Mouse (Mus musculus) naive thymus-derived CD4-positive, alpha-beta T cell, adult 2 months (primary cell): Measurements from ENCODE around the gene Chka.

Source experiments
- DNase-seq: peaks from one replicate; pipeline ENCODE4 v3.0.0-alpha.2; 2011; ENCODE audit warnings: low read depth

Gene Chka

DNA sequence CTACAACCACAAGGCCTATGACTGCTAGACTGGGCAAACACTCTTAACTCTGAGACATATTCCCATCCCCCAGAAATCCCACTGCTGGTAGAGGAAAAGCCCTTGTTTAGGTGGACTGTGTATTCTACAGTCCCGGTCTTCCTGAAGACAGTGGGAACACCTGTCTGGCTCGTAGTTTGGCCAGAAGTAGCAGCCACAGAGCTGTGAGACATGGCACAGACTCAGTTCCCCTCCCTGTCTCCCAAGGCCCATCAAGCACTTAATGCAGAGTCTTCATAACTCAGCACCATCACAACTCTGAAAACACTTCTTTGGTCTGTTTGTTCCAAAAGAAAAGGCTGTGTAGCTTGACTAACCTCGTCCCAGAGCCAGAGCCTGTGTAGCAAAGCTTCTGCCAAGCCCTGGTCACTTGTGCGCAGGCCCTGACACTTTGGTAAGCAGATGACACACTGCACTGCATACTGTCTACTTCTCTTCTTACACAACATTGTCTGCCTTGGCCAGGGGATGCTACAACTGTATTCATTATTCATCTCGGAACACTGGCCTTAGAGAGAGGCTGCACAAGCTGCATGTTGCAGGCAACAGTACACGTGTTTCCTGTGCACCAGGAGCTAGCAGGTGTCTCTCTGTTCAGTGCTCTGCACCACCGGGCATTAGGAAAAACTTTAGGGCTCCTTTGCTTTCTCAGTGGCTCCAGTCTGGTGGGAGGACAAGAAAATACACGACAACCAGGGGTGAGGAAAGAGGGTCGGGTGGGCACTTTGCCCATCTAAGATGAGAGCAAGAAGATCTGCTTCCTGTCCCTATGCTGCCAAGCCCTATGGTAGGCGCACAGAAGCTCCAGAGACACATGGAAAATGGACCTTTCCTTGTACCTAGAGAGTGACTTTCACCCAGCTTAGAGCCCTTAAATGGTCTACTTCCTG, 4.6 kb upstream of the Chka start:
- DNase-seq, result no peak

DNA sequence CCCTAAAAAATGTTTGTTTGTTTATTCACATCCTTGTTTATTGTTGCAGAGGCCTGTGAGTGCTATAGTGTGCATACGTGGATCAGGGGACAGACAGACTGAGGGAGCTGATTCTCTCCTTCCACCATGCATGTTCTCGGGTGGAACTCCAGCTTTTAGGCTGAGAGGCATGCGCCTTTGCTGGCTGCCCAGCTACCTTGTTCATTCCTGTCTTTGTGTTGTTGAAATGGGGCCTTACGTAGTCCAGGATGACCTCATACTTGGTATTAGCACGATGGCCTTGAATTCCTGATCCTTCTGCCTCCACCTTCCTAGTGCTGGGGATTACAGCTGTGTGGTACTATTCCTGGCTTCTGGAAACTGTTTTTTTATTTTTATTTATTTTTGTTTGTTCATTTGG, 3.9 kb upstream of the Chka start:
- DNase-seq, result no peak

DNA sequence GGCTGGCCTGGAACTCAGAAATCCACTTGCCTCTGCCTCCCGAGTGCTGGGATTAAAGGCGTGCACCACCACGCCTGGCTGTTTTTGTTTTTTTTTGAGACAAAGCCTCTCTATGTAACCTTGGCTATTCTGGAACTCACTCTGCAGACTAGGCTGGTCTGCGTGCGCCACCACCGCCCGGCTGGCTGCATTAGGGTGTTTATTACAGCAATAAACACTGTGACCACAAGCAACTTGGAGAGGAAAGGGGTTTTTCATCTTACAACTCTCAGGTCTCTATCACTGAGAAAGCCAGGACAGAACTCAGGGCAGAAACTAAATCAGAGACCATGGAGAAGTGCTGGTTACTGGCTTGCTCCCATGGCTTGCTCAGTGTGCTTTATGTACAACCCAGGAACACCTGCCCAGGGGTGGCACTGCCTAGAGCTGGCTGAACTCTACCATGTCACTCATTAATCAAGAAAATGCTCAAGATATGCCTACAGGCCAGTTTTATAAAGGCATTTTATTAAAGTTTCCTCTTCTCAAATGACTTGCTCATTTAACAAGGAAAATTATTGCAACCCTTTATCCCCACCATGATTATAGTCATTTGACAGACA, 3.3 kb upstream of the Chka start:
- no peak for DNase-seq

DNA sequence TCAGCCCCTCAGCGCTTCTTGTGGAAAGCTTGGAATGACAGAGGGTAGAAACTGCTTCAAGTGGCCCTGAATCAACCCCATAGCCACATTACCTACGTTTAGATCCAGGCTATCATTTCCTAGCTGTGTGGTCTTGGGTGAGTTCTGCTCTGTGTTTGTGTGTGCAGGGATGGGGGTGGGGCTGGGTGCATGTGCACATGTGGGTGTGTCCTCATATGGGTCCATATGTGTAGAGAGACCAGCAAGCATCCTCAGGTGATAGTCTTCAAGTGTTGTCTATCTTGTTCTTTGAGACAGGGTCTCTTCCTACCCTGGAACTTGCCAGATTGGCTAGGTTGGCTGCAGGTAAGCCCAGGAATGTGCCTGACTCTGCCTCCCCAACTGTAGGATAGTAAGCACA, 2.3 kb upstream of the Chka start:
- DNase-seq, result no peak

DNA sequence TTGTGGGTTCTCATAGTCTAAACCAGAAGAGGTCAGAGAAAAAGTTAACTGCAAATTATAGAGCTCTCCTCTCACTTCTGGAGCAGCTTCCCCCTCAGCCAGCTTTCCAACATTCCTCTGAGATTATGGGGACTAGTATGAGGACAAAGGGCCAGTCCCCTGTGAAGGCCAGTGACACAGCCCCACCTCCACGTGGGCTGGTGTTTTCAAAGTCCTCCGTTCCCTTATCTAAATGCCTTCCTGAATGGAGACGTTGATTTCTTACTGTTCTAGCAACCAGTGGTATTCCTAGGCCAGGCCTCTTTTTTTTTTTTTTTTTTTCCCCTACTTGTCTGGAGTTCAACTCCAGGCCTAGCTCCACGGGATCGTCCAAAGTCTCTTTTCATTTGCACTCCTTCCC, 1.5 kb upstream of the Chka start:
- DNase-seq, result no peak

DNA sequence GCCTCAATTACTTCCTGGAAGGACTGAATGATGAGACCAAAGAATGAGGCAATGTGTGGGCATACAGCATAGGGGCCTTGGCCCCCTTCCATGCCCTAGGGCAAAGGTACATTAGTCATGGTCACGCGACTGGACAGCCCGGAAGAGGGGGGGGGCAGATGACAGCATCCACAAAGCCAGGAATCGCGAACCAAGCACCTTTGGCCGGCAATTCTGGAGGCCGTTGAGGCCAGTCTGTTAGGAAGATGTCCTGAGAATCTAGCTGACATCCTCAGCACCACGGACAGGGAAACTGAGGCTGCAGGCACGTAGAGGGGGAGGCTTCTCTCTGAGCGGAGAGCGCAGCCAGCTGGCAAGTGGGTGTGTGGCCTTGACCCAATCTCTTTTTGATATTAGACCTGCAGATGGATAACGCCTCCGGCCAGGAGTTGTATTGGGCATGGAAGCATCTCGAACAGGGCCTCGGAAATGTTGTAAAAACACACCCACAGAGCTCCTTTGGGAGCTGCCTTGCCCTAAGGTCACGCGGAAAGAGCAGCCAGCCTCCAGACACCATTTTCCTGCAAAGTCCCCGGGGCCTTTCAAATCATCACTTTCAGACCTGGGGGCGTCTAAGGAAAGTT, 615 bp upstream of the Chka start:
- no peak for DNase-seq

DNA sequence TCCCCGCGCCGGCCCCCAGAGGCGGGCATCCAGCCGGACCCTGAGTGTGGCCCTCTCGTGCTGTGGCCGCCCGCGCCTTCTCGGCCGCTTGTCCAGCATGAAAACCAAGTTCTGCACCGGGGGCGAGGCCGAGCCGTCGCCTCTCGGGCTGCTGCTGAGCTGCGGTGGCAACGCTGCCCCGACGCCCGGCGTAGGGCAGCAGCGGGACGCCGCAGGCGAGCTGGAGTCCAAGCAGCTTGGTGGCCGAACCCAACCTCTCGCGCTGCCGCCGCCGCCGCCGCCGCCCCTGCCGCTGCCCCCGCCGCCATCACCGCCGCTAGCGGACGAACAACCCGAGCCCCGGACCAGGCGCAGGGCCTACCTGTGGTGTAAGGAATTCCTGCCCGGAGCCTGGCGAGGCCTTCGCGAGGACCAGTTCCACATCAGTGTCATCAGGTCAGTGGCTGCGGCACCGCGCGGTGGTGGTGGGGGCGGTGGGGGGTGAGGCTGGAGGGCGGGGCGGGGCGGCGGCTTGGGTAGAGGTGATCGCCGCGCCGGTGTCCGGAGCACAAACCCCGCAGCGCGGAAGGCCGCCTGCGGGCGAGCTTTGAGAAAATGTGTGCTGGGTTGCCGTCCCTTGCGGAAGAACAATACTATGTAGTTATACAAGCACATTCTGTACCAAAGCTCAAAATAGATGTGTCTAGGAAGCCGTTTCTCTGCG, 557 bp downstream of the Chka start:
- DNase-seq, result peak; percentile 54

DNA sequence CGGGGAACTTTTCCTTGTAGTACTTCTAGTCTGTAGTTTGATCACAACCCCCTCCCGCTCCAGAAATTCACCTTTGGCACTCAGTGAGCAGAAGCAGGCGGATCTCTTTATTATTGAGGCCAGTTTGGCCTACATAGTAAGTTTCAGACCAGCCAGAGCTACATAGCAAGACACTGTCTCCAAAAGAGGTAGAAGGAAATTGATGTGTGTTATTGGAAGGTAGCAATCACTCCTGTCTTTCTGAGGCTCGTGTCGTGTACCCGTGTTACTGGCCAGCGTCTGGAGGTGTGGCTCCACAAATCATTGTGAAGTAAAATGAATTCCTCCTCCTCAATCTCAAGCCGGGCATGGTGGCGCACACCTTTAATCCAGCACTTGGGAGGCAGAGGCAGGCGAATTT, 1.5 kb downstream of the Chka start:
- DNase-seq, result no peak

DNA sequence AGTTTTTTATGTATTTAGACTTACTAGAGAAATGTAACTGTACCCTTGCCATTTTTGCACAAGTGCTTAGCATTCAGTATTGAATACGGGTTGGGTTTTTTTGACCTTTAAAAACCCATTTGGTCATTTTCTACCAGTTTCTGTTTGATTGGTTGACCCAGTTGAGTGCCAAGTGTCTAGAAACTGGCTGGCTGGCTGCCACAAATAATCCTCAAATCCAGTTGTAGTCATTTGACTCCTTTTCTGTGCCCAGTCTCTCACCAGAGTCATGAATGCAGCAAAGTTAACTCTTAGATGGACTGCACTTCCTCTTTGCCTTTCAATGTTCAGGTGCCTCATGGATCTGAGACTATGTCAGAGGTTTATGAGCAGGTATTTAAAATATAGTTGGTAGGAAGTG, 2.3 kb downstream of the Chka start:
- no peak for DNase-seq

DNA sequence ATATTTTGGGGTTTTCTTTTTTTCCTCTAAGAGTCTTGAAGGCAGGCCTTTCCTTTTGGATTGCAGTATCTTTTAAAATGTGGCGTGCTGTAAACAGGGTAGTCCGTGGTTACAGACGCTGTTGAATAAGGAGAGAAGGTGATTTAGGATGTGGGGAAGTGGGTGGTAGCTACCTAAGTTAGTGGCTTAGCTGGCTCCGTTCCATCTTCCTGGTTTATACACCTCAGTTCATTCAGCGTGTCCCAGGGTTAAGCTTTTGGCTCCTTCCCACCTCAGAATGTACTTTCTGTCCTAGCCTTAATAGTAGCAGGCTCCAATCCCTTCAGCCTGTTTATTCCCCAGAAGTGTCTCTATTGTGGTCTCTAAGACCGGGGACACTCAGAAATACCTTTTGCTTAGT, 3.5 kb downstream of the Chka start:
- DNase-seq, result peak; percentile 43

DNA sequence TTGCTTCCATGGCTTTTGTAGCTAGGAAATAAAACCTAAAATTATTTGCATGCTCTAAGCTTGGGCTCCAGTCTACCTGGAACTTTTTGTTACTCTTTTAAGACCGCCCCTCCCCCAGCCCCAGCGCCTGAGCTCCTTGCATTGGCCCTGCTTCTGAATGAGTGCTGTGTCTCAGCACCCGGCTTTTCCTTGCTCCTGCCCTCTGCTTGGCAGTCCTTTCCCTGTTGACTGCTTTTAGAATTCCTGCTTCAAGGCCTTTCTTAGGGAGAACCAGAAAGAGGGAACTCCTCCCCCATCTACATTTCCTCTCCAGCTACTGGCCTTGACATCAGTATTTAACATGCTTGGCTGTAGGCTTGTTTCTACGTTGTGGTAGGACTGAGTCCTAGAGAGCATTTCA, 4.0 kb downstream of the Chka start:
- DNase-seq, result peak; percentile 25

DNA sequence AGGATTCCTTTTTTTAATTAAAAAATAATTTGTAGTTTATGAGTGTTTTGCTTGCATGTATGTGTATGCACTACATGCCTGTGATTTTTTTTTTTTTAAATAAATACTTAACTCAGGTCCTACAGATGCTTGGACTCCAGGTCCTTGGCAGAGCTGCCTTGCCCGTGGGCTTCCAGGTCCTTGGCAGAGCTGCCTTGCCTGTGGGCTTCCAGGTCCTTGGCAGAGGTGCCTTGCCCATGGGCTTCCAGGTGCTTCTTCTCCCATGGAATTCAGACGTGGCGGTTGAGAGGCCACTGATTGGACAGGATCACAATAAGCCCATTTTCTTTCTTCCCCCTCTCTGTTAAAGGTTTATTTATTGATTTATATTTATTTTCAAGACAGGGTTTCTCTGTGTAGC, 5.6 kb downstream of the Chka start:
- DNase-seq, result no peak

DNA sequence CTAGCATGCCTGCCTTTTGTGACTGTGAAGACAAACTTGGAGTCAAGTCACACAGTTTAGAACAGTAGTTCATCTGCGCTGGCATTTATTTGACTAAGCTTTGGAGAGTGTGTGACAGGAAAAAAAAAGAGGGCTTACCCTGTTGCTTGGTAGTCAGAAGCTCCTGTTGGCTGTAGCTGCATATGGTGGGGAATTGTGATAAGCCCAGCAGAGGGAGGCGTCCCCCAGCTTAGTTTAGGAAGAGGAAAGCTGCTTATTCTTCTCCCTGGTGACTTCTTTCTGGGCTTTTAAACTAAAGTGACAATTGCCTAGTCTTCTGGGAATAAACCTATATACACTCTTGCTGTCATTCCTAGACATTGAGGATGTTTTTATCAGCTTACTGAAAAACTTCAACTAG, 11.1 kb downstream of the Chka start:
- no peak for DNase-seq

DNA sequence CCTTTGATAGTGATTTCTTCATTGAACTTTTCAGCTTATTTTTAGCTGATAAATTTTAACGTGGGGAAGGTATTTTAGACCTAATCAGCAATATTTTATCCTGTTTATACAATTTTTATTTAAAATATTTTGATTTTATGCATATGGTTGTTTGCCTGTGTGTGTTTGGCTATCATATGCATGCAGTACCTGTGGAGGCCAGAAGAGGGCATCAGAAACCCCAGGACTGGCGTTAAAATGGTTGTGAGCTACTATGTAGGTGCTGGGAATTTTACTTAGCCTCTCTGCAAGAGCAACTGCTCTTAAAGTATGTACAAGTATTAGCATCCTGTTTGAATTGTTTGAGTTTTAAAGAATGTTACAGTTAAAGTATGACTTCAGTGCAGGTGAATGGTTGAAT, 13.4 kb downstream of the Chka start:
- DNase-seq, result peak; percentile 45

DNA sequence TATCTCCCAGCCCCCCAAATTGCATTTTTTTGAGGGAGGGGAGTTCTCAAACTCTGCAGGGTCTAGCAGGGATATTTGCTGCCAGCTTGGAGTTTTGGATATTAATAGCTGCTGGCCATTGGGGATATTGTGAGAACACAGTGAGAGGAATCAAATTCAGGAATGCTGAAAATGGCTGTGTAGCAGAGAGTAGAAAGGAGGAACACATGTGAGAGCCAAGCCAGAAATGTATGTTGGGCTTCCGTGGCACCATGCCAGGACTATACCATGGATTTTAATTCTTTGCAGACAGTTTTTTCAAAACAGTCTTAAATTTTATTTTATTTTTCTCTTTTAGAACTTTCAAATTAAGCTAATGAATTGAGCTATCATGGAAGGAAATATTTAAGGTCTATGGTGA, 16.7 kb downstream of the Chka start:
- DNase-seq, result no peak

DNA sequence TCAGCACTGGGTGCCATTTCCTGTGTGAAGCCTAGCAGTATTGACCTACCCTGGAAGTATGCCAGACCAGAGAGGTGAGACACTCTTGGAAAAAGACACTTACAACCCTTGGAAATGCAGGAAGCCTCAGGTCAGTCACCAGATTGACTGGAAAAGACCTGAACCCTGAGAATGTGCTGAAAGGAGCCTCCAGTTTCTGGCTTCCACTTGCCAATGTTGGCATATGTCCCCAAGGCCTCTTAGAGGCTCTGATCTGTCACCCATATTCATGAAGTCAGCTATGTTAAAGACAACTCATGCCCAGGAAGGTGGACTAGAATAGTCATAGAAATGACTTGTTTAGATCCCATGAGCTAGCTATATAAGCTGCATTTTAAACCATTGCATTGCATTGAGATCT, 19.9 kb downstream of the Chka start:
- DNase-seq, result no peak

DNA sequence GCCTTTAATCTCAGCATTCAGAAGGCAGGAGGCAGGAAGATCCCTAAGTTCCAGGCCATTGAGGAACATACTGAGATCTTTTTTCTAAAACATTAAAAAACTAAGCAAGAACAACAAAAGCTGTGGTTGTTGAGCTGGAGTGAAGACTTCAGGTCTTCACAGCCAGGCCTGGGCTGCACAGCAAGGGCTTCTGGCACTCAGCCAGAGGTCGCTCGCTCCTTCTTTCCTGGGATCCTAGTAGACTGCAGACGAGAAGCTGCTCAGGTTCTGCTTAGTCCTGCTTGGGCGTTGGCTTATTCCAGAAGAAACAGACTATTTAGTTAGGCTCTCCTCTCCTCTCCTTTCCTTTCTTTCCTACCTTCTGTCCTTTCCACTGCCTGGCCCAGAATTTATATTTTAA, 20.8 kb downstream of the Chka start:
- DNase-seq, result no peak

DNA sequence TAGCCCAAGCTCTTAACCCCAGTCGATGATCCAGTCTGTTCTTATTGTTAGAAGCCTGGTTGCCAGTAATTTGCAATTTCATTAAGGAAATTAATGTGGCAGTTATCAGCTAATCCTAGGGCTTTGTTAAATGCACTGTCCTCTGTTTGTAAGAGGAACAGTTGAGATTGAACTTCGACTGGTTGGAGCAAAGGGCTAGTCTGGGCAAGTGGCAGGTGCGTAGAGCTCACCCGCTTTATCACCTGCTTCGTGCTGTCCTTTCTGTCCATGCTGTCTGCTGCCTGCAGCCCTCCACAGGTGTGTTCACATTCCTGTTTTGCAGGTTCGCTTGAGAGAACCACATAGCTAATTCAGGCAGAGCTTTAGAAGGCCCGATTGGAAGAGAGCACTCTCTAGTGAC, 23.5 kb downstream of the Chka start:
- DNase-seq, result no peak

DNA sequence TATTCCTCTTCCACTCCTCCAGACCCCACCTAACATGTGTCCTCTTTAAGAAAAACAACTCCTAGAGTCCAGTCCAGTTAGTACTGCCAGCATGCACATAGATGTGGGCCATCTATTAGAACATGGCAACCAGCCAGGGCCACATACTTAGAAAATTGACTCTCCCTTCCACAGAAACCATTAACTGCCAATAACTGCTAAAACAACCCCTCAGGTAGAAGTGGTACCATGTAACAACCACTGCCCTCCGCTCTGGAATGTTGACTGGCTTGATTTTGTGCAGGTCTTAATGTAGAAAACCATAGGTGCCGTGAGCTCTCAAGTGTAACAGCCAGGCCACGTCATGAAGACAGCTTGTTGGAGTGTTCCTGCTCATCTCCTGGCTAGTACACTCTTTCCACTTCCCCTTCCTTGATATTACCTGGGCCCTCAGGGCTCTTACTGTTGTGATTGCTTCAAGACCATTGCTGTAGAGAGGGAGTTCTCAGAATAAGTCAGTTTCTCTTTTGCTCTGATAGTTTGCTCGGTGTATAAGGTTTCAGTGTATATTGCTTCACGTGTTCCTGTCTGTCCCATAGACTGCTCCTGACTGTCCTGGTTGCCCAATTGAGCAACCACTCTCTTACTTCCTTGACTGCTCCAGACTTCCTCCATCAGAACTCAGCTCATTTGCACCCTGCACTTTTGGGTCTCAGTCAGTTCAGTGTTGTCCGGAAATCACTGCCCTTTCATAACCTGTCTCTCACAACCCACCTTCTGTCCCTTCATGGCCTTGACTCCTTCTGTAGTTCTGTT, 28.7 kb downstream of the Chka start:
- no peak for DNase-seq

DNA sequence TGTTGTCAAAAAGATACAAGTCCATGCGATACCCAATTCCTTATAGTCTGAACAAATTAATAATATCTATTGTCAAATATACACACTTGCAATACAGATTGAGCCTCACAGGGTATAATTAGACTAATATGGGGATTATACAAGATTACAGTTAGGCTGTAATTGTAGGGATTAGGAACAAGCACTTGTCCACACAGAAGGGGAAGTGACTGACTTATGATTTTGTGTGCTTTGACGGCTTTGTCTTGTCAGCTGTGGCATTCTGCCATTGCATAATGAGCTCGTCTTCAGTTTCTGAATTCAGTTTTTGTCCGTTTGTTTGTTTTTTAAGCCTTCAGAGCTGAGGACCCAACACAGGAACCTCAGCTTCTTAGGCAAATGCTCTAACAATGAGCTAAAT, 30.6 kb downstream of the Chka start:
- no peak for DNase-seq

DNA sequence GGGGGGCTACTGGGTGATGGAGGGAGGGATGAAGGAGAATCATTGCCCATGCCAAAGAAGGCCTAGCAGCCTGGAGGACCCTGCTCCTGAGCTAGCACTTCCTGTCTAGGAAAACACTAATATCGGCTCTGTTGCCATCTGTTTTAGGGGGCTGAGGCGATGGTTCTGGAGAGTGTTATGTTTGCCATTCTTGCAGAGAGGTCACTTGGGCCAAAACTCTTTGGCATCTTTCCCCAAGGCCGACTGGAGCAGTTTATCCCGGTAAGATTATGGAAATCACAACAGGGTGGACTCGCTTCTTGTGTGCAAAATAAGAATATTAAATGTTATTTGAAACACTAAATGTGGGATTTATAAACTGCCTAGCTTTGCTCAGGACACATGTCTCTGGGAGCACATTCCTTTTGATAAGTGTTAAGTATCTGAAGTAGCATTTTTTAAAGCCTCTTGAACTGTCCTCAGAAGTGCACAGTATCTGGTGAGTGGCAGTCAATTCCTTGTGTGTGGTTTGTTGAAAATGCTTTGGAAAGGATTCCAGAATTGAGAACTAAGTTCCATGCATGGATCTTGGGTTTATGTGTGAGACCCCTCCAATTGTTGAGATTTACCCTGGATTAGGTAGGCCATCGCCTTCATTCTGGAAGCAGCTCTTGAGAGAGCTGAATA, 32.9 kb downstream of the Chka start:
- DNase-seq, result no peak
